Mouse (Mus musculus) embryonic facial prominence, embryonic 13.5 days (tissue): ENCODE results near the gene Slc25a34. TPM values are rescaled to one million over a fixed set of nuclear protein-coding genes. Genes with fewer than 3 reads are reported as not detected.

Source experiments
- ATAC-seq: fragments of 200-750 bp; cut with Nextera tagmentation; 2 replicates; pipeline ENCODE4 v1.8.0; 2017; ENCODE audit warnings: low read depth; ENCODE audit not compliant: insufficient number of reproducible peaks, insufficient read depth, low FRiP score, low TSS enrichment
- H3K27ac ChIP-seq: fragments of 300-500 bp; sonication (generic); 2 replicates; pipeline ENCODE4 v1.5.1; 2015; ENCODE audit warnings: moderate library complexity, mild to moderate bottlenecking, inconsistent platforms
- H3K27me3 ChIP-seq: fragments of 300-500 bp; sonication (generic); 2 replicates; pipeline ENCODE4 v1.6.1; 2015; ENCODE audit warnings: mild to moderate bottlenecking, inconsistent platforms
- H3K36me3 ChIP-seq: fragments of 300-500 bp; sonication (generic); 2 replicates; pipeline ENCODE4 v1.6.1; 2015; ENCODE audit warnings: mild to moderate bottlenecking, inconsistent platforms
- H3K4me1 ChIP-seq: fragments of 300-500 bp; sonication (generic); 2 replicates; pipeline ENCODE4 v1.6.1; 2015; ENCODE audit warnings: inconsistent platforms
- H3K4me2 ChIP-seq: fragments of 300-500 bp; sonication (generic); 2 replicates; pipeline ENCODE4 v1.6.1; 2015; ENCODE audit warnings: moderate library complexity, mild to moderate bottlenecking, inconsistent platforms
- H3K4me3 ChIP-seq: fragments of 300-500 bp; sonication (generic); 2 replicates; pipeline ENCODE4 v1.5.1; 2015; ENCODE audit warnings: mild to moderate bottlenecking, inconsistent platforms
- H3K9ac ChIP-seq: fragments of 300-500 bp; sonication (generic); 2 replicates; pipeline ENCODE4 v1.6.1; 2015; ENCODE audit warnings: mild to moderate bottlenecking, inconsistent platforms
- H3K9me3 ChIP-seq: fragments of 300-500 bp; sonication (generic); 2 replicates; pipeline ENCODE4 v1.6.1; 2016; ENCODE audit warnings: inconsistent platforms
- WGBS: fragments of 180-500 bp; shearing (Covaris S2); methylation state at CpG from one replicate; pipeline ENCODE4 v1.1.7; 2015; ENCODE audit warnings: mixed read lengths; 5-methylcytosine and 5-hydroxymethylcytosine counted together
- polyA plus RNA-seq: library from polyadenylated mRNA; unstranded; fragments of >200 nt; fragmentation: Nextera tagmentation; extraction: Ambion mirVana; gene quantifications from 2 replicates; pipeline ENCODE4 v1.2.1, GENCODE M21; 2015

Gene Slc25a34
- polyA plus RNA-seq, 1 experiment from 2014 or later: not detected

DNA sequence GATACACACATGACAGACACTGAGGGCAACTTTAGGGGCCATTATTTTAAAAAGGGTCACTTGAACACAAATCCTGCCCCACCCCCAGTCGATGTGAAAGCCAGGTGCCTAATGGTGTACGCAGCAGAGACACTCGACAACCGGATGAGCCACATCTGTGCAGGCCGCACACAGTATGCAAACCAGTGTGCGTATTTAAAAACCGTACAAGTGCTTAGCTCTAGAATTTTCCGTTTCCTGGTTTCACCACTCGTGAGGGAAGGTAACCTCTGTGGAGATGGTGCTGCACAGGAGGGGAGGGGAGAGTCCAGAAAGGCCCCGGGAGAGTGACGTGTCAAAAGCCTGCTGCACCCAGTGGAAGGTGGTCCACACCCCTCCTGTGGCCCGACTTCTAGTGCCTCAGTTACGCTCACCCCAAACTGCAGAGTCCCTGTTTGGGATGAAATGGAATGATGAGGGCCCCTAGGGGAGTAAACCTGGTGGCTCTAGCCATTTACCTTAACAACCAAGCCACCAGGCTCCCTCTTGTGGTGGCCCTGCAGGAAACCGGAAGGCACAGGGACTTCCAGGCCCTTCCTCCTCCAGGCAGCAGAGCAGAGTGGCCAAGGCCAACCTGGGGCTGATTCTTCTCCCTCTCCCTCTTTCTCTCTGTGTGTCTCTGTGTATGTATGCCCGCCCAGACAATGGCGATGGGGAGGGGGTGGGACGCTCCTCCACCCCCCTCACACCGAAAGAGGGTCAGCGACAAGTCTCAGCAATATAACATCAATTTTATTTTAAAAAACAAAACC lies 1.6 kb upstream of the Slc25a34 start:
- no peak overlapping the region for H3K4me3 ChIP-seq
- H3K4me2 ChIP-seq: no peak overlapping the region
- ATAC-seq: no peak
- no peaks in the 10 kb centered on the region for H3K9me3 ChIP-seq
- H3K27ac ChIP-seq: peak overlapping the region; percentile 16; the same call in 1 of the 2 replicates
- no peaks in the 10 kb centered on the region for H3K4me1 ChIP-seq
- 78% methylated on average over 19 of the region's 19 CpGs for WGBS
- H3K36me3 ChIP-seq: peaks cover 53% of the 10 kb centered on the region
- H3K27me3 ChIP-seq: no peaks in the 10 kb centered on the region
- H3K9ac ChIP-seq: no peak overlapping the region

DNA sequence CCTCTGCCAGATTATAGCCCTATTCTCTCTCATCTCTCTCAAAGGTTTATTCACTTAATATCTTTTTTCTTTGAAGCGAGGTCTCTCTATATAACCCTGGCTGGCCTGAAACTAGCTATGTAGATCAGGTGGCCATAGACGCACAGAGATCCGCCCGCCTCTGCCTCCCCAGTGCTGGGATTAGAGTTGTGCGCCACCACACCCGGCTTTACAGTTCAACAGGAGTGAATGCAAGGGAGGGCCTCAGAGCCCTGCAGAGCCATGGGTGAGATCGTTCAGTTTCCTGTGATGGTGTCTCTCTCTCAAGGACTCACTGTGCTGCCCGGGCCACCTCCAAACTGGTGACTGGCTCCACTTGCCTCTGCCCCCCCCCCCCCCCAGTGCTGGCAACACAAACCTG lies 513 bp upstream of the Slc25a34 start:
- Histone ChIP-seq H3K9me3 (no peaks in the 10 kb centered on the region), H3K9ac (no peak overlapping the region), H3K4me1 (no peaks in the 10 kb centered on the region), H3K27ac (no peak overlapping the region), H3K36me3 (peaks cover 43% of the 10 kb centered on the region), H3K4me3 (no peak overlapping the region), H3K4me2 (no peak overlapping the region), H3K27me3 (no peaks in the 10 kb centered on the region)
- ATAC-seq: no peak
- 87% methylated on average over 8 of the region's 8 CpGs for WGBS

DNA sequence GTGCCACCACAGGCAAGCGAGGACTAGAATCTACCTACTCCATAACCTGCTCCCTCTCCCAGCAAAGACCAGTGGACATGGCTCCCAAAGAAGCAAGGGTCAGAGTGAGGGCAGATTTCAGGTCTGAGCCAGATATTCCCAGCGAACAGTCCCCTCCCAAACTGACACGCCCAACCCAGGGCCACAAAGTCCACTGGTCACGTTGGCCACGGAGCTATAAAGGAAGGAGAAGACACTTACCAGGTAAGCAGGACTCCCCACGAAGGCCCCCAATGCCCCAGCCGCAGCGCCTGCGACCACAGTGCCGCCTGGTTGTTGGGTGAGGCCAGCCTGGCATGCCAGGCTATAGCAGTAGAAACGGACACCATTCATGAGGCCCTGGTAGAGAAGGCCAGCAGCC lies 584 bp downstream of the Slc25a34 start:
- no peak overlapping the region for H3K9ac ChIP-seq
- H3K4me3 ChIP-seq: no peak overlapping the region
- peaks cover 5% of the 10 kb centered on the region; the same call in 1 of the 2 replicates for H3K4me1 ChIP-seq
- ATAC-seq: no peak
- peaks cover 32% of the 10 kb centered on the region for H3K36me3 ChIP-seq
- H3K4me2 ChIP-seq: no peak overlapping the region
- 90% methylated on average over 11 of the region's 11 CpGs for whole genome bisulfite sequencing
- H3K27me3 ChIP-seq: no peaks in the 10 kb centered on the region
- H3K27ac ChIP-seq: no peak overlapping the region
- no peaks in the 10 kb centered on the region for H3K9me3 ChIP-seq

- Histone ChIP-seq H3K4me2 (no peak overlapping the region), H3K36me3 (peaks cover 27% of the 10 kb centered on the region), H3K27ac (no peak overlapping the region), H3K4me3 (no peak overlapping the region), H3K9me3 (no peaks in the 10 kb centered on the region), H3K27me3 (no peaks in the 10 kb centered on the region), H3K4me1 (peaks cover 9% of the 10 kb centered on the region; the same call in 1 of the 2 replicates), H3K9ac (no peak overlapping the region)
- WGBS: 82% methylated on average over 5 of the region's 5 CpGs
- ATAC-seq: no peak
Observed at GRCm38 (mm10) chr4:141622580-141622979, 1.0 kb downstream of the Slc25a34 start.

GRCm38 (mm10) chr4:141622091-141622490 lies 1.5 kb downstream of the Slc25a34 start:
- Histone ChIP-seq H3K4me2 (no peak overlapping the region), H3K27me3 (no peaks in the 10 kb centered on the region), H3K27ac (no peak overlapping the region), H3K9ac (no peak overlapping the region), H3K9me3 (no peaks in the 10 kb centered on the region), H3K4me3 (no peak overlapping the region), H3K4me1 (peaks cover 13% of the 10 kb centered on the region; the same call in 1 of the 2 replicates), H3K36me3 (peaks cover 23% of the 10 kb centered on the region)
- 80% methylated on average over 8 of the region's 8 CpGs for WGBS
- ATAC-seq: no peak

DNA sequence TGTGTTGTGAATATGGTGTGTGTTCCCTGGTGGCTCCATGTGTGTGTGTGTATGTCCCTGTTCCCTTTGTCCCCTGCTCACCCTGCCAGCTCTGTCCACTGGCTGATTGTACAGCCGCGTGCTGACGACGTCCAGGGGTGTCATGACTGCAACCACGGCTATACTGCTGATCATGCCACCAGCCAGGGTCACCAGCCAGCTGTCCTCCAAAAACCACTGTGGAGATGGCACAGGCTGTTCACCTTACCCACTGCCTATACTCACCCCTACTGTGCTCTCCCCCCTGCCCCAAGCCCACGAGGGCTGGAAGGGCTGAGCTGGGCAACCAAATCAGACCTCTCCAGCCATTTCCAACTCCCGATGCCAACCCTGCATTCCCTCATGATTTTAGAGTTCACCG lies 2.3 kb downstream of the Slc25a34 start:
- Histone ChIP-seq H3K27ac (no peak overlapping the region), H3K9ac (no peak overlapping the region), H3K36me3 (peaks cover 16% of the 10 kb centered on the region), H3K9me3 (no peaks in the 10 kb centered on the region), H3K4me1 (peaks cover 13% of the 10 kb centered on the region; the same call in 1 of the 2 replicates), H3K4me2 (no peak overlapping the region), H3K27me3 (no peaks in the 10 kb centered on the region), H3K4me3 (no peak overlapping the region)
- no peak for ATAC-seq
- WGBS: 82% methylated on average over 8 of the region's 8 CpGs

DNA sequence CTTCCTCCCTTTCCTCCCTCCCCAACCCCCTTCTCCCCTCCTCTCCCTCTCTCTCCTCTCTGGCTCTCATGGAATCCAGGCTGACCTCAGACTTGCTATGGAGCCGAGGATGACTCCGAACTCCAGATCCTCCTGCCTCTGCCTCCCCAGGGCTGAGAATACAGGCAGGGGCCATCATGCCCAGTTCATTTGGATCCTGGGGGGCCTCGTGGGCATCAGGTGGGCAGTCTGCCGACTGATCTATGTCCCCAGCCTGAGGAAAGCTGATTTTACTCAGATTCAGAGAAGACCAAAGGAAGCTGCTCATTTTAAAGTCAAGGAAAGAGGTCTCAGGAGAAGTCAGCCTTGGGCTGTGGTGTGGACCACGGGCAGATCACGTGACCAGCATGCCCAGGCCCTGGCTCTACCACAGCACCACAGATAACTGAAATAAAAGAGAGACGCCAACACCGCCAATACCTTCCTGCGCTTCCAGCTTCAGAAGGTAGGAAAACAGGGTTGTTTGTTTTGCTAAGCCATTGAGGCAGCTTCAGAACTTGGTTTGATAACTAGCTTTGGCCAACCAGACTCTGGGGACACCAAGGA lies 4.2 kb downstream of the Slc25a34 start:
- Histone ChIP-seq H3K4me2 (no peak overlapping the region), H3K27me3 (no peaks in the 10 kb centered on the region), H3K9me3 (no peaks in the 10 kb centered on the region), H3K4me3 (no peak overlapping the region), H3K36me3 (no peaks in the 10 kb centered on the region), H3K27ac (no peak overlapping the region), H3K4me1 (peaks cover 13% of the 10 kb centered on the region; the same call in 1 of the 2 replicates), H3K9ac (no peak overlapping the region)
- 81% methylated on average over 9 of the region's 9 CpGs for WGBS
- ATAC-seq: no peak

DNA sequence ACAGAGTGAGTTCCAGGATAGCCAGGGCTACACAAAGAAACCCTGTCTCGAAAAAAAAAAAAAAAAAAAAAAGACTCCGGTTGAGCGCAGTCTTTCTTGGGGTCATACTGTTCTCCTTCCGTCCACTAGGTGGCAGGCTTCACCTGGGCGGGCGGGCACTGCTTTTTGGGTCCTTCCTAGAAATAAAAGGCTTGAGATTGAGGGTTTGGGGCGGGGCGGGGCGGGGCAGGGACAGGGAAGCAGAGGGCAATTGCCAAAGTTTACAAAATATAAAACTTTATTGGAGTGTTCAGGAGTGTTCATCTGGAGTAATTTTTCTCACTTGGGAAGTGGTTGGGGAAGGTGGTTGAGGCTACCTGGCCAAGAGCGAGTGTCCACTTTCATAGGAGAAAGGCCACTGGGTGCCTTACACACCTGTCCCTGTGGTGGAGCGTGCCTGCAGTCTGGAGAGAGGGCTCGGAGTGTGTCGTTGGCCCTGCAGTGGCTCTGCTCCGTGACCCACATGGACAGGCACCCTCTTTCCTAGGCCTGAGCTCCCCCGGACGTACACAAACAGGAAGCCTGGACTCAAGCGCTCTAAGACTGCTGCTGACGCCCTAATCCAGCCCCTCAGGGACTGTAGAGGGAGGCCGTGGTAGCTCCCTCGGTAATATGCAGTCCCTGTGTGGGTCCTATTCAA lies 4.9 kb downstream of the Slc25a34 start, which contains the start of gene Tmem82:
TSS of gene Tmem82 (minus strand) at position 69 of the 679 bp plus-strand sequence.
- WGBS: 22% methylated on average over 20 of the region's 20 CpGs
- no peak for ATAC-seq
- peaks cover 13% of the 10 kb centered on the region; the same call in 1 of the 2 replicates for H3K4me1 ChIP-seq
- peak within 1 kb of the TSS; percentile 34 for H3K4me3 ChIP-seq
- H3K9ac ChIP-seq: peak within 1 kb of the TSS; percentile 58
- no peaks in the 10 kb centered on the region for H3K36me3 ChIP-seq
- H3K4me2 ChIP-seq: peak within 1 kb of the TSS; percentile 70
- no peaks in the 10 kb centered on the region for H3K9me3 ChIP-seq
- H3K27ac ChIP-seq: no peak within 1 kb of the TSS
- no peaks in the 10 kb centered on the region for H3K27me3 ChIP-seq

DNA sequence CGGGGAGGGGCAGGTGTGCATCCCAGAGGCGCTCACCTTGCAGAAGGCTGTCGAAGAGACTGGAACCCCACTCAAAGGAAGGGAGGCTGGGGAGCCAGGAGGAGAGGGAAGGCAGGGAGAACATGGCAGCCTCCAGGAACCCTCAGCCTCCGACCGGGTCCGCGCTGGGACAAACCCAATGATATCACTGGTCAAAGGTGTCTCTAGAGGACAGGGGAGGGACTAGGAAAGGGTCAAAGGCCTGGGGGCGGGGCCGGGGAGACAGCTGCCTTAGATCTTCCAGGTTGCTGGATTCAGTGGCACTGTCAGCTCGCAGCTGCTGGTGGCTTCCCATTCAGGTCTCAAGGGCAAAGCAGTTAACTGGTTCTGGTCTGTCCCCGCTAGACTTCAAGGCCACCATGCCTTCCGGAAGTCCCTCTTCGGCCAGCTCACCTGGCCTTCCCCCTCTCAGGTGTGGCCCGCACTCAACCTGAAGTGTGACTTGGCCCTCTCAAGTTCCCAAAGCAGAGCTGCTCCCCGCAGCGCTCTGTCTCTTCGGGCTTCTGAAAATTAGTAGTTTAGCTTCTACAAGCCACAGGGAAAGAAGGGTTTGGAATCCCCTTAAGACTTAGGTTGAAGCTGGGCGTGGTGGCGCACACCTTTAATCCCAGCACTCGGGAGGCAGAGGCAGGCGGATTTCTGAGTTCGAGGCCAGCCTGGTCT lies 5.6 kb downstream of the Slc25a34 start:
- no peaks in the 10 kb centered on the region for H3K27me3 ChIP-seq
- no peaks in the 10 kb centered on the region for H3K36me3 ChIP-seq
- H3K4me2 ChIP-seq: peak overlapping the region; percentile 70
- WGBS: 16% methylated on average over 22 of the region's 22 CpGs
- no peak overlapping the region for H3K27ac ChIP-seq
- ATAC-seq: no peak
- H3K9ac ChIP-seq: peak overlapping the region; percentile 58
- H3K4me1 ChIP-seq: peaks cover 13% of the 10 kb centered on the region; the same call in 1 of the 2 replicates
- no peaks in the 10 kb centered on the region for H3K9me3 ChIP-seq
- H3K4me3 ChIP-seq: peak overlapping the region; percentile 34

DNA sequence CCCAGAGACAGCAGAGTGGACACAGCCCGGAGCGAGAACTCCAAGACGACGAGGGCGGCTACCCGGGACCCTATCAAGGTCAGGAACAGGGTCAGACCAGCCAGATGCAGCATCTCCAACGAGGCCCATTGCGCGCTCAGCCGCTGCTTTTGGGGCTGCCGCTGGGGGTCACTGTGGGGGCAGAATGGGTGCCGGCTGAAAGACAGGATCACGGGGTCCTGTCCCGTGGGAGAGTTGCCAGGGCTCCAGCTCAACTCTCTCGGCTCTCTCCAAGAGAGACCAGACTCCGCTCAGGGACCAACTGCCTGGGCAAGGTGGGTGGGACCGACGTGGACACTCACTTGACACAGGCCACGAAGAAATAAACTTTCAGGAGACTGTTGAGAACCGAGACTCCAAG lies 6.3 kb downstream of the Slc25a34 start:
- H3K4me1 ChIP-seq: peaks cover 13% of the 10 kb centered on the region; the same call in 1 of the 2 replicates
- peak overlapping the region; percentile 34 for H3K4me3 ChIP-seq
- peak overlapping the region; percentile 70 for H3K4me2 ChIP-seq
- H3K9ac ChIP-seq: peak overlapping the region; percentile 58
- no peaks in the 10 kb centered on the region for H3K36me3 ChIP-seq
- no peaks in the 10 kb centered on the region for H3K27me3 ChIP-seq
- WGBS: 7% methylated on average over 20 of the region's 20 CpGs
- ATAC-seq: no peak
- H3K27ac ChIP-seq: no peak overlapping the region
- H3K9me3 ChIP-seq: no peaks in the 10 kb centered on the region

GRCm38 (mm10) chr4:141616811-141617210 lies 6.8 kb downstream of the Slc25a34 start:
- no peaks in the 10 kb centered on the region for H3K27me3 ChIP-seq
- no peak overlapping the region for H3K4me2 ChIP-seq
- no peak for ATAC-seq
- peaks cover 17% of the 10 kb centered on the region; the same call in 1 of the 2 replicates for H3K4me1 ChIP-seq
- 72% methylated on average over 6 of the region's 6 CpGs for WGBS
- H3K36me3 ChIP-seq: no peaks in the 10 kb centered on the region
- H3K27ac ChIP-seq: no peak overlapping the region
- H3K9ac ChIP-seq: no peak overlapping the region
- no peaks in the 10 kb centered on the region for H3K9me3 ChIP-seq
- no peak overlapping the region for H3K4me3 ChIP-seq
